Mouse (Mus musculus) limb, embryonic 10.5 days (tissue): ENCODE measurements at regions not wholly inside any gene's neighbourhood (a gene's known extent, or its start where the extent isn't known, plus 50 kb on each side); places are given as distances from the start of the nearest gene placed in this dataset.

Experiments used
- DNase-seq: peaks from one replicate; pipeline ENCODE4 v3.0.0-alpha.2; 2017; ENCODE audit warnings: low spot score
- H3K27ac ChIP-seq: fragments of 300-500 bp; sonication (generic); 2 replicates; pipeline ENCODE4 v1.5.1; 2016; ENCODE audit warnings: mild to moderate bottlenecking
- H3K27me3 ChIP-seq: fragments of 300-500 bp; sonication (generic); 2 replicates; pipeline ENCODE4 v1.6.1; 2016; ENCODE audit warnings: low read depth, mild to moderate bottlenecking; ENCODE audit not compliant: poor library complexity, severe bottlenecking
- H3K36me3 ChIP-seq: fragments of 300-500 bp; sonication (generic); 2 replicates; pipeline ENCODE4 v1.6.1; 2016; ENCODE audit warnings: mild to moderate bottlenecking, moderate library complexity
- H3K4me1 ChIP-seq: fragments of 300-500 bp; sonication (generic); 2 replicates; pipeline ENCODE4 v1.6.1; 2016
- H3K4me3 ChIP-seq: fragments of 300-500 bp; sonication (generic); 2 replicates; pipeline ENCODE4 v1.5.1; 2016; ENCODE audit warnings: mild to moderate bottlenecking, moderate library complexity
- H3K9me3 ChIP-seq: fragments of 300-500 bp; sonication (generic); replicated peaks from 2 replicates; pipeline ENCODE4 v1.6.1; 2016; ENCODE audit warnings: mild to moderate bottlenecking
- WGBS: fragments of 180-500 bp; shearing (Covaris S2); methylation state at CpG from one replicate; pipeline ENCODE4 v1.1.7; 2016; 5-methylcytosine and 5-hydroxymethylcytosine counted together

DNA sequence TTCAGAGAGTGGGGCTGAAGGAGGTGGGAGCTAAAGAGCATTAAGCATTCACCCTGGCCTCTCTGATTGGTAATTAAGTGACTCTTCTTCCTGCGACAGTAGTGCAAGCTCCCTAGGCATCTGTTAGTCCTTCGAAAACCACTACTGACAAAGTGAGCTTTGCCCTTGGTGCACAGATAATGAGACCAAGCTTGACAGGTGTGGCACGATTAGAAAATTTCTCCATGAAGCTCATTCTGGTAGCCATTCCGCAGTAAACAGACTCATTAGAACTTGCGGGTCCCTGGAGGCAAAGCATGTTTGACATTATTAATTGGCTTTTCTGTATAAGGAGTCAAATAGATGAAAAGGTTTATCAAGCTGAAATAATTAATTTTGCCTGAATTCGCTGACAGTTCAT, 285.8 kb downstream of the Insig2 start:
- H3K27me3 ChIP-seq: peaks cover 29% of the 10 kb centered on the region; the same call in 1 of the 2 replicates
- H3K36me3 ChIP-seq: no peaks in the 10 kb centered on the region
- H3K4me3 ChIP-seq: no peak overlapping the region
- DNase-seq: no peak
- H3K27ac ChIP-seq: no peak overlapping the region
- H3K9me3 ChIP-seq: no peaks in the 10 kb centered on the region
- H3K4me1 ChIP-seq: peaks cover 18% of the 10 kb centered on the region
- 69% methylated on average over 6 of the region's 6 CpGs for WGBS

DNA sequence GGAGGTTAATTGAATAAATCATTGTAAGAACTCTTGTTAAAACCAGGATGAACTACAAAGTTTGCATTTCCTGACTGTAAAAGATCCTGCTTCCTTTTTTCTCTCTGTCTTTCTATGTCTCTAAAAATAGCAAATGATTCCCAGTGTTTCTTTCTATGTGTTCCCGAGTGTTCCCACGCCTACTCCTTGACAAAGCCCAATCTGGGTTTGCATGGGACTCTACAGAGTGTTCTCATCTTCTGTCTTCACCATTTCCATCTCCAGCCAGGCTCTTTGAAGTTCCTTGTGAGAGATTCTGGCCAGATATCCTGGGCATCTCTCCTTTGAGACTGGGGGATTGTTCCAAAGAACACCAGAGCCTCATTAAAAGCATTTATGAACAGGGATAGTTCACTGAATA, 285.0 kb downstream of the Insig2 start:
- H3K9me3 ChIP-seq: no peaks in the 10 kb centered on the region
- DNase-seq: no peak
- no peaks in the 10 kb centered on the region for H3K36me3 ChIP-seq
- H3K27me3 ChIP-seq: peaks cover 33% of the 10 kb centered on the region; the same call in 1 of the 2 replicates
- no peak overlapping the region for H3K4me3 ChIP-seq
- 81% methylated on average over 2 of the region's 2 CpGs for WGBS
- no peak overlapping the region for H3K27ac ChIP-seq
- peaks cover 26% of the 10 kb centered on the region for H3K4me1 ChIP-seq

- Histone ChIP-seq H3K27ac (no peak overlapping the region), H3K9me3 (no peaks in the 10 kb centered on the region), H3K4me3 (no peak overlapping the region), H3K36me3 (no peaks in the 10 kb centered on the region), H3K27me3 (peaks cover 42% of the 10 kb centered on the region), H3K4me1 (peaks cover 33% of the 10 kb centered on the region)
- no peak for DNase-seq
- whole genome bisulfite sequencing: 88% methylated on average over 4 of the region's 4 CpGs
Measured at GRCm38 (mm10) chr1:121049684-121050083, 282.7 kb downstream of the Insig2 start.

DNA sequence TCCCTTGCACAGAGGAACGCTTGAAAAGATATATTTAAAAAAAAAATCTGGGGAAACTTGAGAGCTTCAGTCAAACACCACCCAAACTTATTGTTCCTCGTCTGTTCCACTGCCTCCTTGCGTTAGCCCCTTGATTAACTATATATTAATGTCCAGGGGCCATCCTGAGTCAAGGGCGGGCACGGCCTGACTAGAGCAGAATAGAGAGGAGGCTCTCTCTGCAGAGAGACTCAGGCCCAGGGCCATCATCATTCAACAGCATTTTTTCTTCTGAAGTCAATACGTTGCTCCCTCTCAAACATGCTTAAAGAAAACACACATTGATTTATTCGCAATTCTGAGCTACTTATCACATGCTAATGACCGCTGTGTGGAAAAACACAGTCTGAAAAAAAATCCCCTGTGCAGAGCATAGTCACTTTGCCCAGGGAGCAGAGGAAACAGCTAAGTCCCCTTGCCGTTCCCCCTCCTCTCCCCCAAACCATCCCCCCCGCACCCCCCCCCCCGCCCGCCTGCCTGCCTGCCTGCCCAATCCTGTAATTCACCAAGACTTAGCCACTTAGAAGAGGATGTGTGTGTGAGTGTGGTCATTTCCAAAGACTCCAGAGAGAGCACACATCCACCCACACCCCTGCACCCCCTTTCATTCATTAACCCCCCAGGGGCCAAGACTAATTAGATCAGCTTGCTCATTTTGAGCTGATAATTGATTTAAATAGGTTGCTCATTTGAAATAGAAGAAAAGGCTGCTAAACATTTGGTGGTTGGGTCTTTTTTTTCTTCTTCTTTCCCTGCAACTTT, 281.5 kb downstream of the Insig2 start:
- peaks cover 33% of the 10 kb centered on the region for H3K4me1 ChIP-seq
- H3K27me3 ChIP-seq: peaks cover 52% of the 10 kb centered on the region
- no peak overlapping the region for H3K4me3 ChIP-seq
- no peaks in the 10 kb centered on the region for H3K36me3 ChIP-seq
- DNase-seq: no peak
- 27% methylated on average over 12 of the region's 12 CpGs for WGBS
- no peaks in the 10 kb centered on the region for H3K9me3 ChIP-seq
- no peak overlapping the region for H3K27ac ChIP-seq

- peaks cover 54% of the 10 kb centered on the region for H3K27me3 ChIP-seq
- DNase-seq: no peak
Measured at GRCm38 (mm10) chr1:121051496-121052119, 280.8 kb downstream of the Insig2 start.

GRCm38 (mm10) chr1:121052120-121052501, 280.3 kb downstream of the Insig2 start:
- Histone ChIP-seq H3K27ac (no peak overlapping the region), H3K4me1 (peaks cover 29% of the 10 kb centered on the region), H3K36me3 (no peaks in the 10 kb centered on the region), H3K27me3 (peaks cover 54% of the 10 kb centered on the region), H3K4me3 (no peak overlapping the region), H3K9me3 (no peaks in the 10 kb centered on the region)
- no peak for DNase-seq
- 84% methylated on average over 5 of the region's 5 CpGs for WGBS

More at GRCm38 (mm10) chr1:121051496-121052119, 280.8 kb downstream of the Insig2 start:
- Histone ChIP-seq H3K4me3 (no peak overlapping the region), H3K36me3 (no peaks in the 10 kb centered on the region), H3K27ac (no peak overlapping the region), H3K9me3 (no peaks in the 10 kb centered on the region), H3K4me1 (peaks cover 29% of the 10 kb centered on the region)
- 58% methylated on average over 6 of the region's 6 CpGs for WGBS

- Histone ChIP-seq H3K36me3 (no peaks in the 10 kb centered on the region), H3K4me3 (no peak overlapping the region), H3K27ac (no peak overlapping the region), H3K27me3 (peaks cover 50% of the 10 kb centered on the region), H3K9me3 (no peaks in the 10 kb centered on the region), H3K4me1 (peaks cover 29% of the 10 kb centered on the region)
- peak; percentile 60 for DNase-seq
- WGBS: 36% methylated on average over 11 of the region's 11 CpGs
Measured at GRCm38 (mm10) chr1:121053692-121054091, 278.7 kb downstream of the Insig2 start.

GRCm38 (mm10) chr1:121074569-121074968, 257.8 kb downstream of the Insig2 start:
- Histone ChIP-seq H3K27me3 (no peaks in the 10 kb centered on the region), H3K9me3 (no peaks in the 10 kb centered on the region), H3K4me3 (no peak overlapping the region), H3K4me1 (0 out of 2 replicates have a peak, but pooled peaks cover 3% of the 10 kb centered on the region), H3K27ac (no peak overlapping the region), H3K36me3 (no peaks in the 10 kb centered on the region)
- 97% methylated on average over 1 of the region's 1 CpGs for WGBS
- no peak for DNase-seq

DNA sequence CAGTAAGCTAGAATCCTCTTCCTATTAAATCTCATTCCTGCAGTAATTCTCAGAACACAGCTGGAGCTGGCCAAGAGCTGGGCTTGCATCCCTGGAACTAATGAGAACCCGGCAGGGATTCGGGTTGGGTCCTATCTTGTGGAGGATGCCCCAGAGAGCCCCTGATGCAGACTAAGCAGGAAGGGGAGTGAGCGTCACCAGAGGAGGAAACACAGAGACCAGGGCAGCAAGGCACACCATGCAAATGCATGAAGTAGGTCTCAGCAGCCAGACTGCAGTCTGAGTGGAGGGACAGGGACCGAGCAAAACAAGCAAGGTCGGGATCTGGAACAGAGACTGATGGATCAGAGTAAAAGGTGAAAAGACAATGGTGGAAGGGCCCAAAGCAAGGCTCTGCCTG, 249.6 kb downstream of the Insig2 start:
- no peaks in the 10 kb centered on the region for H3K9me3 ChIP-seq
- H3K36me3 ChIP-seq: no peaks in the 10 kb centered on the region
- no peak overlapping the region for H3K4me3 ChIP-seq
- WGBS: 52% methylated on average over 5 of the region's 5 CpGs
- H3K4me1 ChIP-seq: peaks cover 17% of the 10 kb centered on the region
- no peaks in the 10 kb centered on the region; the same call in 1 of the 2 replicates for H3K27me3 ChIP-seq
- H3K27ac ChIP-seq: no peak overlapping the region
- DNase-seq: no peak

- Histone ChIP-seq H3K27me3 (no peaks in the 10 kb centered on the region; the same call in 1 of the 2 replicates), H3K9me3 (no peaks in the 10 kb centered on the region), H3K4me3 (no peak overlapping the region), H3K4me1 (peaks cover 17% of the 10 kb centered on the region), H3K27ac (no peak overlapping the region), H3K36me3 (no peaks in the 10 kb centered on the region)
- DNase-seq: peak; percentile 40
- WGBS: 49% methylated on average over 2 of the region's 2 CpGs
Measured at GRCm38 (mm10) chr1:121085101-121085727, 247.2 kb downstream of the Insig2 start.

DNA sequence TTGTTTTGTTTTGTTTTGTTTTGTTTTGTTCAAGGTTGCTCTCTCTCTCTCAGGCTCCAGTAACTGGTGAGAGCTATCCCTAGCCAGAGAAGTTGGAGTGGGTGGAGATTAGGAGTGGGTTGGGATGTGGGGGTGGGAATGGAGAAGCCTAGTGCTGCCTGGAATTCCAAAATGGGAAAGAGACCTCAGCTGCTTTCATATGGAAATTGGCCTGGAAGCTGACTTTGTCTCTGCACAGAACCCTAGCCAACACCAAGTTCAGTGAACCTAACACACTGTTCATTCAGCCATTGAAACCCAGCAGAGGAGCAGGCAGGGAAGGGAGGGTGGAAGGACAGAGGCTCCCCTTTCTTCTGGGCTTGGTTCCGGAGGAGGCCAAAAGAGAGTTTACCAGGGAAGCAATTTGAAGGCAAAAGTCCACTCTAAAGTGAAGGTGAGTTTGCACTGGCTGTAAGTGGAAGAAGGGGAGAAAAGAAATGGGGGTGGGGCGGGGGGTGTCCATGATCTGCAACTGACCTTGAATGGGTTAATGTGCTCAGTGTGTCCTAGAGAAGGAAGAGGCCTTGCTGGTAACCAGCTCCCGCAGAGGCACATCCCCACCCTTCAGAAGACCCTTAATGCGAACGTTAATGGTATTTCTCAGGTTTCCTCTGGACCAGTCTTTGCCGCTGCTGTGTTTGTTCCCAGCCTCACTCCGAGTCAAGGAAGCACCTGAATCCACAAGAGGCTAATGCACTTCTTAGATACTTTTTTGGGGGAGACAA, 245.1 kb downstream of the Insig2 start:
- 37% methylated on average over 7 of the region's 7 CpGs for WGBS
- H3K4me1 ChIP-seq: peaks cover 17% of the 10 kb centered on the region
- no peak overlapping the region for H3K27ac ChIP-seq
- DNase-seq: no peak
- no peak overlapping the region for H3K4me3 ChIP-seq
- no peaks in the 10 kb centered on the region; the same call in 1 of the 2 replicates for H3K27me3 ChIP-seq
- H3K9me3 ChIP-seq: no peaks in the 10 kb centered on the region
- no peaks in the 10 kb centered on the region for H3K36me3 ChIP-seq

DNA sequence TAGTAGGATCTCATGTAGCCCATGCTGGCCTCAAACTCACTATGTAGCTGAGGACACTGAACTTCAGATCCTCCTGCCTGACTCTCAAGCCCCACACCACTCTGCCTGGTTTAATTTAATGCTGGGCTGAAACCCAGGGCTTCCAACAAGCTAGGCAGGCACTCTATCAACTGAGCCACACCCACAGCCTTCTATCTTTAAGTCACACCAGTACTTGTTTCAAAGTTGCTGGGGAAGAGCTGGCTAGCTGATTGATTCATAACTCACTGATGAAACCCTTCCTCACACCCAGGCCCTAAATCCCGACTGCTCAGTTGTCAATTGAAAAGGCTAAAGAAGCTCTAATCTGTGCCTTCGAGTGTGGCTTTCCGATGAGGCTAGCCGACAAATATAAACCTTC, 241.8 kb downstream of the Insig2 start:
- DNase-seq: no peak
- Histone ChIP-seq H3K27me3 (peaks cover 7% of the 10 kb centered on the region; the same call in 1 of the 2 replicates), H3K4me3 (no peak overlapping the region), H3K27ac (no peak overlapping the region), H3K4me1 (peaks cover 1% of the 10 kb centered on the region), H3K36me3 (no peaks in the 10 kb centered on the region), H3K9me3 (no peaks in the 10 kb centered on the region)
- 90% methylated on average over 4 of the region's 4 CpGs for WGBS
